Mouse (Mus musculus) kidney, adult 8-10 months (tissue): ENCODE measurements around the gene Hipk2.
A peak's percentile ranks its signal among the peaks of the same experiment; 100 is the strongest.
"Not testable (repeated sequence)": the region's sequence is repeated elsewhere in the genome, so short reads cannot be mapped to it uniquely, and the experiment has no call there.

Source experiments
- DNase-seq, 2 experiments: peaks; one replicate each; pipeline ENCODE4 v3.0.0; 2022

The Hipk2 gene

GRCm38 (mm10) chr6:38691052-38691451 is 184.9 kb downstream of the Hipk2 start:
- DNase-seq, result no peak

GRCm38 (mm10) chr6:38690615-38691014 is 185.3 kb downstream of the Hipk2 start:
- DNase-seq, result no peak

GRCm38 (mm10) chr6:38688841-38689240 is 187.1 kb downstream of the Hipk2 start:
- DNase-seq, result no peak

GRCm38 (mm10) chr6:38687216-38687615 is 188.7 kb downstream of the Hipk2 start:
- DNase-seq, result peak in 1 of 2 experiments; percentile 24

GRCm38 (mm10) chr6:38682532-38682931 is 193.4 kb downstream of the Hipk2 start:
- DNase-seq, result no peak

GRCm38 (mm10) chr6:38677629-38678028 is 198.3 kb downstream of the Hipk2 start:
- DNase-seq, result no peak

- DNase-seq, result no peak
Measured at GRCm38 (mm10) chr6:38676723-38677122, 199.2 kb downstream of the Hipk2 start.

- DNase-seq, result no peak
Measured at GRCm38 (mm10) chr6:38676217-38676616, 199.7 kb downstream of the Hipk2 start.

GRCm38 (mm10) chr6:38672011-38672410 is 204.0 kb downstream of the Hipk2 start:
- DNase-seq, result no peak

- DNase-seq, result no peak
Measured at GRCm38 (mm10) chr6:38671270-38671669, 204.7 kb downstream of the Hipk2 start.

- not testable (repeated sequence) for DNase-seq
Measured at GRCm38 (mm10) chr6:38670488-38670887, 205.5 kb downstream of the Hipk2 start.

- DNase-seq, result no peak
Measured at GRCm38 (mm10) chr6:38669580-38669979, 206.4 kb downstream of the Hipk2 start.

GRCm38 (mm10) chr6:38662714-38663615 is 213.0 kb downstream of the Hipk2 start, which contains the start of gene Clec2l:
Gene Clec2l, plus strand, starts transcription at chr6:38663069.
- DNase-seq, result no peak

GRCm38 (mm10) chr6:38661626-38662025 is 214.3 kb downstream of the Hipk2 start:
- no peak for DNase-seq

GRCm38 (mm10) chr6:38650263-38650937 is 225.6 kb downstream of the Hipk2 start:
- DNase-seq, result peak; percentile 39 to 68

GRCm38 (mm10) chr6:38649545-38649944 is 226.4 kb downstream of the Hipk2 start:
- no peak for DNase-seq
